Mouse (Mus musculus) CH12.LX (cell line): ENCODE results near the gene Zfp1. TPM values are rescaled to one million over a fixed set of nuclear protein-coding genes. Genes with fewer than 3 reads are reported as not detected.

Source experiments
- DNase-seq: peaks from one replicate; pipeline ENCODE4 v3.0.0-alpha.2; 2013; ENCODE audit errors: extremely low read depth
- H3K27ac ChIP-seq: 2 replicates; pipeline ENCODE4 v1.5.1; 2012; ENCODE audit warnings: low read depth, mild to moderate bottlenecking, control low read depth, moderate library complexity; ENCODE audit not compliant: insufficient read depth
- H3K27me3 ChIP-seq: replicated peaks from 2 replicates; pipeline ENCODE3; 2012; ENCODE audit warnings: inconsistent platforms
- H3K36me3 ChIP-seq, 2 experiments: replicated peaks in 1 of 2; 2 replicates each; pipeline versions ENCODE3 to v1.6.1; 2012; ENCODE audit warnings: inconsistent platforms in 1 of 2, low read length in 1 of 2, mild to moderate bottlenecking in 1 of 2, mixed read lengths in 1 of 2, moderate library complexity in 1 of 2; ENCODE audit not compliant: control insufficient read depth in 1 of 2, insufficient read depth in 1 of 2
- H3K4me1 ChIP-seq, 2 experiments: 2 replicates each; pipeline ENCODE4 v1.6.1; 2012; ENCODE audit warnings: inconsistent platforms in 1 of 2, moderate library complexity in 1 of 2; ENCODE audit not compliant: insufficient read depth in 2 of 2, control insufficient read depth in 1 of 2
- H3K4me2 ChIP-seq: 2 replicates; pipeline ENCODE4 v1.6.1; 2012; ENCODE audit warnings: low read depth, mild to moderate bottlenecking, control low read depth; ENCODE audit not compliant: poor library complexity, insufficient read depth, severe bottlenecking
- H3K4me3 ChIP-seq, 3 experiments: fragments of 150-350 bp in 1 of 3; sonication (generic) in 1 of 3; replicated peaks in 1 of 3; 2 replicates each; pipeline versions ENCODE3 to v1.5.1; 2011 to 2012; ENCODE audit warnings: low read depth in 2 of 3, low read length in 2 of 3, mild to moderate bottlenecking in 2 of 3, moderate library complexity in 2 of 3, control low read depth in 1 of 3, improper control_type of control experiment in 1 of 3, inconsistent platforms in 1 of 3, mixed read lengths in 1 of 3; ENCODE audit not compliant: poor library complexity in 1 of 3
- H3K79me2 ChIP-seq: replicated peaks from 2 replicates; pipeline ENCODE4 v1.6.1; 2012; ENCODE audit warnings: mild to moderate bottlenecking, moderate library complexity; ENCODE audit not compliant: control insufficient read depth, poor library complexity, insufficient read depth, severe bottlenecking; ENCODE audit errors: extremely low read depth
- H3K9ac ChIP-seq: 2 replicates; pipeline ENCODE4 v1.6.1; 2012; ENCODE audit warnings: low read depth, mild to moderate bottlenecking, control low read depth, moderate library complexity; ENCODE audit not compliant: insufficient read depth
- H3K9me3 ChIP-seq: replicated peaks from 2 replicates; pipeline ENCODE3; 2012; ENCODE audit warnings: low read length, inconsistent platforms, mixed read lengths
- E2F4 ChIP-seq: IDR thresholded peaks from 2 replicates; pipeline ENCODE4 v1.6.1; 2011; ENCODE audit warnings: low read depth, low read length, improper control_type of control experiment; ENCODE audit not compliant: insufficient replicate concordance
- ELF1 ChIP-seq: IDR thresholded peaks from 2 replicates; pipeline ENCODE4 v1.6.1; 2014; ENCODE audit warnings: low read depth, mild to moderate bottlenecking, inconsistent platforms, low read length, improper control_type of control experiment
- EP300 ChIP-seq: IDR thresholded peaks from 2 replicates; pipeline ENCODE4 v1.6.1; 2011; ENCODE audit warnings: low read length, improper control_type of control experiment
- HCFC1 ChIP-seq: IDR thresholded peaks from 2 replicates; pipeline ENCODE4 v1.6.1; 2012; ENCODE audit warnings: low read depth, mild to moderate bottlenecking, inconsistent platforms, low read length, improper control_type of control experiment
- JUN ChIP-seq: IDR thresholded peaks from 2 replicates; pipeline ENCODE4 v1.6.1; 2011; ENCODE audit warnings: low read depth, mild to moderate bottlenecking, low read length, improper control_type of control experiment, moderate library complexity; ENCODE audit not compliant: insufficient read depth
- KAT2A ChIP-seq: IDR thresholded peaks from 2 replicates; pipeline ENCODE4 v1.6.1; 2012; ENCODE audit warnings: low read length, improper control_type of control experiment, inconsistent platforms; ENCODE audit not compliant: insufficient replicate concordance
- MAFK ChIP-seq: IDR thresholded peaks from 2 replicates; pipeline ENCODE4 v1.6.1; 2011; ENCODE audit warnings: low read length, improper control_type of control experiment; ENCODE audit not compliant: insufficient replicate concordance
- MXI1 ChIP-seq: IDR thresholded peaks from 2 replicates; pipeline ENCODE4 v1.6.1; 2011; ENCODE audit warnings: mild to moderate bottlenecking, low read depth, low read length, improper control_type of control experiment
- MYC ChIP-seq: IDR thresholded peaks from 2 replicates; pipeline ENCODE4 v1.6.1; 2011; ENCODE audit warnings: low read depth, mild to moderate bottlenecking, improper control_type of control experiment, low read length
- NELFE ChIP-seq: IDR thresholded peaks from 2 replicates; pipeline ENCODE4 v1.6.1; 2011; ENCODE audit warnings: low read depth, low read length, improper control_type of control experiment
- PAX5 ChIP-seq: IDR thresholded peaks from 2 replicates; pipeline ENCODE4 v1.6.1; 2012; ENCODE audit warnings: low read length, inconsistent platforms, mixed read lengths
- POLR2AphosphoS2 ChIP-seq: IDR thresholded peaks from 2 replicates; pipeline ENCODE4 v1.6.1; 2011; ENCODE audit warnings: low read depth, low read length, improper control_type of control experiment
- RAD21 ChIP-seq: IDR thresholded peaks from 2 replicates; pipeline ENCODE4 v1.6.1; 2011; ENCODE audit warnings: low read depth, mild to moderate bottlenecking, low read length, improper control_type of control experiment, moderate library complexity
- RCOR1 ChIP-seq: conservative IDR thresholded peaks from 2 replicates; pipeline ENCODE4 v1.6.1; 2012; ENCODE audit warnings: low read depth, mild to moderate bottlenecking, inconsistent platforms, low read length, improper control_type of control experiment
- UBTF ChIP-seq: IDR thresholded peaks from 2 replicates; pipeline ENCODE4 v1.6.1; 2012; ENCODE audit warnings: low read depth, mild to moderate bottlenecking, inconsistent platforms, low read length, improper control_type of control experiment, moderate library complexity
- ZKSCAN1 ChIP-seq: IDR thresholded peaks from 2 replicates; pipeline ENCODE4 v1.6.1; 2012; ENCODE audit warnings: low read depth, inconsistent platforms, low read length, improper control_type of control experiment, borderline replicate concordance
- ZNF384 ChIP-seq: IDR thresholded peaks from 2 replicates; pipeline ENCODE4 v1.6.1; 2012; ENCODE audit warnings: low read depth, low read length, improper control_type of control experiment, inconsistent platforms
- dilution Hi-C: fragments of 300-500 bp; cut with MboI; formaldehyde crosslinking; loops from 2 replicates; pipeline ENCODE4 v1.14.3; 2020; ENCODE audit warnings: low sequenced_read_pairs; ENCODE audit not compliant: extremely low pct_unique_long_range_greater_than_20kb, extremely low pct_ligation_motif_present
- in situ Hi-C: fragments of 300-500 bp; cut with MboI; formaldehyde crosslinking; loops from 3 replicates; pipeline ENCODE4 v1.14.3; 2019; ENCODE audit warnings: low sequenced_read_pairs, low pct_ligation_motif_present, low pct_unique_long_range_greater_than_20kb, mixed read lengths
- polyA plus RNA-seq: library from polyadenylated mRNA; unstranded; fragments of >175 nt; gene quantifications from 2 replicates; pipeline ENCODE4 v1.2.1, GENCODE M21; 2012; ENCODE audit warnings: low read depth; ENCODE audit not compliant: insufficient read length
- total RNA-seq, 2 experiments: library from RNA; depleted of rRNA; stranded (reverse); fragments of 300-350 nt in 1 of 2; fragments of >200 nt in 1 of 2; gene quantifications; 2 replicates each; pipeline ENCODE4 v1.2.3; 2012 to 2014

Zfp1 gene
- total and polyA plus RNA-seq, 3 experiments: 9.2 to 16.7 (median 14.5) TPM

DNA sequence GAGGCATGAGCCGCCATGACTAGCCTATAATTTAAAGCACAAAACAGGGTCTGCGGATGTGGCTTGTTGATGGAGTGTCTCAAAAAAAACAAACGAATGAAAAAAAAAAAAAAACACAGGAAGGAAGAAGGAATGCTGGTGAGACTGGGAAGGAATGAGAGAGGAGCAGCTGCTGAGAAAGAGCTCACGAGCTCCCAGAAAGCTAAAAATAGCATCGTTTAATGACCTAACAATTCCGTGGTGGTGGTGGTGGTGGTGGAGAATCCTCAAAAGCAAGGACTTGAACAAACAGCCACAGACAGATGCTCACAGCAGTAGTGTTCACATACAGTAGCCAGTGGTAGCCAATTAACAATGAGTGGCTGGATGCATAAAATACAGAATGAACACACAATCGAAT, 52.2 kb downstream of the Zfp1 start:
- no peak for TF ChIP-seq RCOR1
- no peak for TF ChIP-seq RAD21
- no peak for TF ChIP-seq ZNF384
- TF ChIP-seq MYC: no peak
- TF ChIP-seq KAT2A: no peak
- no peak for TF ChIP-seq POLR2AphosphoS2
- TF ChIP-seq ZKSCAN1: no peak
- no peak for TF ChIP-seq MAFK
- no peak for TF ChIP-seq HCFC1
- TF ChIP-seq EP300: no peak
- no peak for TF ChIP-seq JUN
- DNase-seq: no peak
- peaks cover 15% of the 10 kb centered on the region for H3K27me3 ChIP-seq
- in situ Hi-C loops: no loop called here
- no peaks in the 10 kb centered on the region for H3K4me1 ChIP-seq
- H3K9ac ChIP-seq: no peak overlapping the region
- H3K36me3 ChIP-seq: no peaks in the 10 kb centered on the region
- dilution Hi-C loops: no loop called here
- H3K9me3 ChIP-seq: peaks cover 11% of the 10 kb centered on the region
- H3K27ac ChIP-seq: no peak overlapping the region
- H3K4me3 ChIP-seq: no peak overlapping the region
- no peak overlapping the region for H3K4me2 ChIP-seq
- no peaks in the 10 kb centered on the region for H3K79me2 ChIP-seq

- Histone ChIP-seq H3K79me2 (no peaks in the 10 kb centered on the region), H3K27ac (no peak overlapping the region), H3K36me3 (no peaks in the 10 kb centered on the region), H3K4me2 (no peak overlapping the region), H3K27me3 (peaks cover 13% of the 10 kb centered on the region), H3K4me3 (no peak overlapping the region), H3K4me1 (no peaks in the 10 kb centered on the region), H3K9ac (no peak overlapping the region), H3K9me3 (peaks cover 4% of the 10 kb centered on the region)
- no peak for DNase-seq
- dilution Hi-C loops (no loop called here), in situ Hi-C loops (no loop called here)
- no peak for TF ChIP-seq JUN
Measured at GRCm38 (mm10) chr8:111697655-111698054, 54.5 kb downstream of the Zfp1 start.

DNA sequence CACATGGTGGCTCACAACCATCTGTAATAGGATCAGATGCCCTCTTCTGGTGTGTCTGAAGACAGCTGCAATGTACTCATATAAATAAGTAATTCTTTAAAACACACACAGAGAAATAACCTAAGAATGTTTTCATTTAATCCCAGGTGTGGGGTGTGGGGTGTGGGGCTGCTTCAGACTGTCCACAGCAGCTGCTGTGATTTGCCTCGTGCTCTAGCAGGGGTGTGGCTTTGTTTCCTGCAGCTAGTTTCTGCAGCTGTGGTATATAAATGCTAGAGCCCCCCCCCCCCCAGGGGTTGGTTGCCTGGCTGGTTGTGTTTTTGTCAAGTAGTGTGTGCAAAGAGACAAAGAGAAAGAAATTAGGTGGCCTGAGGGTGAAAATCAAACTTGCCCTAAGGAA, 55.8 kb downstream of the Zfp1 start:
- in situ Hi-C loops: no loop called here
- Histone ChIP-seq H3K36me3 (no peaks in the 10 kb centered on the region), H3K27ac (no peak overlapping the region), H3K4me2 (no peak overlapping the region), H3K27me3 (peaks cover 16% of the 10 kb centered on the region), H3K4me1 (no peaks in the 10 kb centered on the region), H3K9me3 (no peaks in the 10 kb centered on the region), H3K4me3 (no peak overlapping the region), H3K9ac (no peak overlapping the region), H3K79me2 (no peaks in the 10 kb centered on the region)
- dilution Hi-C loops: no loop called here
- no peak for DNase-seq
- TF ChIP-seq HCFC1 (no peak), ELF1 (no peak), PAX5 (no peak), NELFE (no peak), E2F4 (no peak), UBTF (no peak), MXI1 (no peak), KAT2A (no peak)
